Mouse (Mus musculus): ENCODE measurements around the gene Fbxo47. TPM values are rescaled to one million over a fixed set of nuclear protein-coding genes. Genes with fewer than 3 reads are reported as not detected.

The Fbxo47 gene
- polyA plus RNA-seq, 1 experiment from 2014 or later: 0.47 TPM

DNA sequence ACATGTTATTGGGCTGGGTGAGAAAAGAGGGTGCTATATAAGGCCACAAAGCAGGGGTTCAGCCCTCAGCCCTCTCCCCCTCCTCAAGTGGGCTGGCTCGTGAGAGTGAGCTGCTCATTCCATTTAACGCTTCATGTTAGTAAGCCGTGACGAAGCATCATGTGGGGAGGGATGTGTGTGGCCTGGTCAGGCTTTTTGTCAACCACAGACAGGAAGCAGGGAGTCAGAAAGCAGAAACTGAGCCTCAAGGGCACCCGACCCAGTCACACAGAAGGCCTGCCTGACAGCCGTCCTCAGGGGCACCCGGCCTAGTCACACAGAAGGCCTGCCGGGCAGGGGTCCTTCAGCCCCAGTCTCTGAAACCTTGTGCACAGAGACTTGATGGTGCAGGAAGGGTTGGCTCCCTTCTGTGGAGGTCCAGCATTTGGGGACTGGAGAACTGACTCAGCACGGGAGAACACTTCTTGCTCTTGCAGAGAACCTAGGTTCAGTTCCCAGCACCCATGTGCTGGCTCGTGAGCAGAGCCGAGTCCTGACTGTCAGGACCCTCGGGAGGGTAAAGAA is 54.0 kb downstream of the Fbxo47 start:
- 77% methylated on average over 12 of the region's 12 CpGs for WGBS
- H3K9ac ChIP-seq (ENCODE audit: low read depth, low read length): no peak overlapping the region
- H3K9me3 ChIP-seq (ENCODE audit: control insufficient read depth, low read length): no peaks in the 10 kb centered on the region
- 0 out of 2 replicates have a peak overlapping the region, but pooled peaks have one; percentile 8 for H3K27ac ChIP-seq (ENCODE audit: low read depth, low read length)
- no peak overlapping the region for H3K4me2 ChIP-seq (replicated peaks; ENCODE audit: low read depth, low read length)
- H3K36me3 ChIP-seq (ENCODE audit: control insufficient read depth, insufficient read depth, low read length): peaks cover 49% of the 10 kb centered on the region
- H3K4me3 ChIP-seq (ENCODE audit: low read length): no peak overlapping the region
- no peaks in the 10 kb centered on the region for H3K4me1 ChIP-seq (ENCODE audit: control insufficient read depth, insufficient read depth, low read length)
- ATAC-seq (ENCODE audit: low FRiP score, low TSS enrichment): no peak
- H3K27me3 ChIP-seq (ENCODE audit: control insufficient read depth, insufficient read depth, low read length): no peaks in the 10 kb centered on the region

DNA sequence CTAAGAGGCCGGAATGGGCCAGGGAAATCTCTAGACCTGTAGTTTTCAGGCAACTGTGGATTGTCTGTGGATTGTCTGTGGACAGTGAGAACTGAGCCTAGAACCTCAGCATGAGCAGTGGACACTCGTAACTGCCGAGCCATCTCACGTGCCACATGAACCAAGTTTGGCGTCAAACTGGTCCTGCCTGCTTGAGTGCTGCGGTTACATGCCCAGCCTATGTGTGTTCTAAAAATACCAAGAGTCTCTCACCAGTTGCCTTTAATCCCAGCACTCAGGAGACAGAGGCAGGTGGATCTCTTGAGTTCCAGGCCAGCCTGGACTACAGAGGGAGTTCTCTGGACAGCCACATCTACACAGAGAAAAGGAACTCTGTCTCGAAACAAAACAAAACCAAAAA is 54.6 kb downstream of the Fbxo47 start:
- WGBS: 95% methylated on average over 7 of the region's 7 CpGs
- Histone ChIP-seq H3K4me1 (ENCODE audit: control insufficient read depth, insufficient read depth, low read length) (no peaks in the 10 kb centered on the region), H3K9ac (ENCODE audit: low read depth, low read length) (no peak overlapping the region), H3K27me3 (ENCODE audit: control insufficient read depth, insufficient read depth, low read length) (no peaks in the 10 kb centered on the region), H3K9me3 (ENCODE audit: control insufficient read depth, low read length) (no peaks in the 10 kb centered on the region), H3K27ac (ENCODE audit: low read depth, low read length) (no peak overlapping the region), H3K36me3 (ENCODE audit: control insufficient read depth, insufficient read depth, low read length) (peaks cover 49% of the 10 kb centered on the region), H3K4me2 (replicated peaks; ENCODE audit: low read depth, low read length) (no peak overlapping the region), H3K4me3 (ENCODE audit: low read length) (no peak overlapping the region)
- ATAC-seq (ENCODE audit: low FRiP score, low TSS enrichment): no peak

DNA sequence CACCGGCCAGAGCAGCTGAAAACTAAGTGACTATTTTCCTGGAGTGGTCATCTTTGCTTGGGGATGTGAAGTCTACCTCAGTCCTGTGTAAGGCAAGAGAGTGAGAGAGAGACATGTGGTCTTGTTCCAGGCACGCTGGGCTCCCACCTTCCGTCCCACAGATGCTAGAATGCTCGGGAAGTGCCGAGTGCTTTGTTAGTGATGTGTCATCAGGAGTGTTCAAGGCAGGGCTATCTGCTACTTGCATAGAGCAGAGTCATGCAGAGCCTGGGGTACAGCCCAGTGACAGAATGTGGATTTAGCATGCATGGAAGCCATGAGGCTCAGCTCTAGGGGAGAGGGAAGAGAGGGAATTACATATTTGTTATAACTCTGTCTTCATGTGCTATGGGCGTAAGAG is 56.3 kb downstream of the Fbxo47 start:
- Histone ChIP-seq H3K4me2 (replicated peaks; ENCODE audit: low read depth, low read length) (no peak overlapping the region), H3K27me3 (ENCODE audit: control insufficient read depth, insufficient read depth, low read length) (no peaks in the 10 kb centered on the region), H3K9ac (ENCODE audit: low read depth, low read length) (no peak overlapping the region), H3K27ac (ENCODE audit: low read depth, low read length) (no peak overlapping the region), H3K9me3 (ENCODE audit: control insufficient read depth, low read length) (no peaks in the 10 kb centered on the region), H3K4me1 (ENCODE audit: control insufficient read depth, insufficient read depth, low read length) (0 out of 2 replicates have a peak, but pooled peaks cover 5% of the 10 kb centered on the region), H3K4me3 (ENCODE audit: low read length) (no peak overlapping the region), H3K36me3 (ENCODE audit: control insufficient read depth, insufficient read depth, low read length) (peaks cover 51% of the 10 kb centered on the region)
- WGBS: 90% methylated on average over 6 of the region's 6 CpGs
- no peak for ATAC-seq (ENCODE audit: low FRiP score, low TSS enrichment)

DNA sequence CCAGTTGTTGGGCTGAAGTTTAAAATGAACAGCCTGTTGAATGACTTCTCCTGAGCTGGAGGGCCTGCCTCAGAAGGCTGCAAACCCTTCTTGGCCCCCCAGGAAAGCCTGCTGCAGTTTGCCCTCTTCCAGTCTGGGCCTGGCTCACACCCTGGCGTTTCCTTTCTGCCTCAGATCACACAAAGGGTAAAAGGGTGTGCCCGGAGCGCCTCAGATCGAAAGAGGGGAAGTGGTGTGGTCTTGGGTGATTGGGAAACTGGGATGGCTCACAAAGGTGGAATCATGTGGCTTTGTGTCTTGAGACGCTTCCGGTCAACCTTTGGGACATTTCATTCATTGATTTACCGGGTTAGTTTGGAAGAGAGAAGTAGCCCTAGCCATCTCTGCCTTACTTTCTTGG is 57.5 kb downstream of the Fbxo47 start:
- H3K36me3 ChIP-seq (ENCODE audit: control insufficient read depth, insufficient read depth, low read length): peaks cover 52% of the 10 kb centered on the region
- ATAC-seq (ENCODE audit: low FRiP score, low TSS enrichment): no peak
- H3K4me1 ChIP-seq (ENCODE audit: control insufficient read depth, insufficient read depth, low read length): 0 out of 2 replicates have a peak, but pooled peaks cover 5% of the 10 kb centered on the region
- no peaks in the 10 kb centered on the region for H3K9me3 ChIP-seq (ENCODE audit: control insufficient read depth, low read length)
- WGBS: 63% methylated on average over 7 of the region's 7 CpGs
- no peak overlapping the region for H3K9ac ChIP-seq (ENCODE audit: low read depth, low read length)
- H3K27ac ChIP-seq (ENCODE audit: low read depth, low read length): no peak overlapping the region
- no peaks in the 10 kb centered on the region for H3K27me3 ChIP-seq (ENCODE audit: control insufficient read depth, insufficient read depth, low read length)
- no peak overlapping the region for H3K4me2 ChIP-seq (replicated peaks; ENCODE audit: low read depth, low read length)
- no peak overlapping the region for H3K4me3 ChIP-seq (ENCODE audit: low read length)

DNA sequence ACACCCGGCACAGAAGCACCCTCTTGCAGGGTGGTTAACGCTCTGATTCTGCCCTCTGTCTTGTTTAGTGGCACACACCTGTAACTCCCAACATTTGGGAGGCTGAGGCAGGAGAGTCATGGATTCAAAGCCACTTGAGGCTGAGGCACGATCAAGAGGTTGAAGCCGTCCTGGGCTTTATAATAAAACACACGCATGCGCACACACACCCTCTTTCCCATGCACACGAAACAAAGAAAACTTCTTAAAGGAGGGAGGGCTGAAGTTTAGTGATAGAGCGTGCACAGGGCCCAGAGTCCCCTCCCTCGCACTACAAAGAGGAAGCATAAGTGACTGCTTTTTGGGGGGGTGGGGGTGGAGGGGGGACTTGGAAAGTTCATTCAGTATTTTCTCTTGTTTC is 58.0 kb downstream of the Fbxo47 start:
- no peak overlapping the region for H3K4me3 ChIP-seq (ENCODE audit: low read length)
- no peak overlapping the region for H3K9ac ChIP-seq (ENCODE audit: low read depth, low read length)
- no peak for ATAC-seq (ENCODE audit: low FRiP score, low TSS enrichment)
- WGBS: 82% methylated on average over 9 of the region's 9 CpGs
- H3K4me2 ChIP-seq (replicated peaks; ENCODE audit: low read depth, low read length): no peak overlapping the region
- peaks cover 57% of the 10 kb centered on the region for H3K36me3 ChIP-seq (ENCODE audit: control insufficient read depth, insufficient read depth, low read length)
- no peak overlapping the region for H3K27ac ChIP-seq (ENCODE audit: low read depth, low read length)
- H3K9me3 ChIP-seq (ENCODE audit: control insufficient read depth, low read length): no peaks in the 10 kb centered on the region
- 0 out of 2 replicates have a peak, but pooled peaks cover 5% of the 10 kb centered on the region for H3K4me1 ChIP-seq (ENCODE audit: control insufficient read depth, insufficient read depth, low read length)
- H3K27me3 ChIP-seq (ENCODE audit: control insufficient read depth, insufficient read depth, low read length): no peaks in the 10 kb centered on the region

DNA sequence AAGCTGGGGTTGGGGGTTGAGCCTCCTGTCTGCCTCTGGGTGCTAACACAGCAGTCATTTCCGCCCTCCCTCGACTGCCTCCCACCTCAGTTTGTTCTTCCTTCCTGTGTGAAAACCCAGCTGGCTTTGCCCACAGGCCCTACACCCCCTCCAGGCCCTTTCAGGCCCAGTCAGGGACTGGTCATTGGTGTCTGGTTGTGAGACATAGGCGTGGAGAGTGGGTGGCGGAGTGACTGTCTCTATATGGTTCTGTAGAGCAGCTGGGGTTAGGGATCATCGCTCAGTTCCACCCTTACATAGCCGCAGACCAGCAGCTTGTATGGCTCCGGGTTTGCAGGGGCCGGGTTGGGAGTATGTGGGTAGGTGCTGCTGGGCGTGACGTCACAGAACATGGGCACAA is 58.7 kb downstream of the Fbxo47 start:
- no peak overlapping the region for H3K4me2 ChIP-seq (replicated peaks; ENCODE audit: low read depth, low read length)
- H3K27me3 ChIP-seq (ENCODE audit: control insufficient read depth, insufficient read depth, low read length): no peaks in the 10 kb centered on the region
- H3K9me3 ChIP-seq (ENCODE audit: control insufficient read depth, low read length): no peaks in the 10 kb centered on the region
- 71% methylated on average over 10 of the region's 10 CpGs for WGBS
- H3K4me1 ChIP-seq (ENCODE audit: control insufficient read depth, insufficient read depth, low read length): 0 out of 2 replicates have a peak, but pooled peaks cover 5% of the 10 kb centered on the region
- H3K36me3 ChIP-seq (ENCODE audit: control insufficient read depth, insufficient read depth, low read length): peaks cover 63% of the 10 kb centered on the region
- no peak for ATAC-seq (ENCODE audit: low FRiP score, low TSS enrichment)
- no peak overlapping the region for H3K9ac ChIP-seq (ENCODE audit: low read depth, low read length)
- no peak overlapping the region for H3K27ac ChIP-seq (ENCODE audit: low read depth, low read length)
- no peak overlapping the region for H3K4me3 ChIP-seq (ENCODE audit: low read length)

DNA sequence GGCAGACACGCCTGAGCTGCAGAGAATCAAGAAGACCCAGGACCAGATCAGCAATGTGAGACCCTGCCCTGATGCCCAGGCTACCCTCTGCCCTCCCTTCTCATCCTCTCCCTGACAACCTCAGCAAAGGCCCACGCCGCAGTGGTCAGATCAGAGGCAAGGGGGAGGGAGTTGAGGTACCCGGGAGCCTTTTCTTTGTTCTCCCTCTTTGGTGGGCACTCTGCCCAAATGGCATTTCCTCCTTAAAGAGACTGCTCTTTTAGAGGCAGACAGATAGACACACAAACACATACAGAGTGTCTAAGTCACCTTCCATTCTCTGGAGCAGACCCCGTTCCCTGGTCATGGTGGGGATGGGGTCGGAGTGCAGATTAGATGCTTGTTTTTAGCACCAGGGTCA is 59.1 kb downstream of the Fbxo47 start:
- 53% methylated on average over 6 of the region's 6 CpGs for WGBS
- Histone ChIP-seq H3K27me3 (ENCODE audit: control insufficient read depth, insufficient read depth, low read length) (no peaks in the 10 kb centered on the region), H3K4me2 (replicated peaks; ENCODE audit: low read depth, low read length) (no peak overlapping the region), H3K4me3 (ENCODE audit: low read length) (no peak overlapping the region), H3K27ac (ENCODE audit: low read depth, low read length) (no peak overlapping the region), H3K4me1 (ENCODE audit: control insufficient read depth, insufficient read depth, low read length) (0 out of 2 replicates have a peak, but pooled peaks cover 5% of the 10 kb centered on the region), H3K9ac (ENCODE audit: low read depth, low read length) (no peak overlapping the region), H3K36me3 (ENCODE audit: control insufficient read depth, insufficient read depth, low read length) (peaks cover 61% of the 10 kb centered on the region), H3K9me3 (ENCODE audit: control insufficient read depth, low read length) (no peaks in the 10 kb centered on the region)
- no peak for ATAC-seq (ENCODE audit: low FRiP score, low TSS enrichment)

DNA sequence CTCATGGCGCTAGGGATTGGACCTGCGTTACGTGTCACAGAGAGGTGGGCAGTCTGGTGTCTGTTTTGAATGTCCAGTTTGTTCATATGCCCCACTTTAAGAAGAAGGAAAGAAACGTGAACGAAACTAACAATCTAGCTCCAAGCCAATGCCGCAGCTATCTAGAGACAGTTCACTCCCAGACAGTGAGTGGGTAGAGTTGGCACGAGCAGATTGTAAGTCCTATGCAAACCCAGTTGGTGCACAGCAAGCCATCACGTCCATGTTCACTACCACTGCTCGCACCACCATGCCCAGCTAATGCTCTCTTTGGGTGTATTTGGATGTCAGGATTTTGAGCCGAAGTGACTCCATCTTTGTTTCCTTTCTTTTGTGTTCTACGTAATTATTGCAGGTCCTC is 59.8 kb downstream of the Fbxo47 start:
- Histone ChIP-seq H3K27ac (ENCODE audit: low read depth, low read length) (no peak overlapping the region), H3K9me3 (ENCODE audit: control insufficient read depth, low read length) (no peaks in the 10 kb centered on the region), H3K4me1 (ENCODE audit: control insufficient read depth, insufficient read depth, low read length) (0 out of 2 replicates have a peak, but pooled peaks cover 10% of the 10 kb centered on the region), H3K4me2 (replicated peaks; ENCODE audit: low read depth, low read length) (no peak overlapping the region), H3K27me3 (ENCODE audit: control insufficient read depth, insufficient read depth, low read length) (no peaks in the 10 kb centered on the region), H3K36me3 (ENCODE audit: control insufficient read depth, insufficient read depth, low read length) (peaks cover 58% of the 10 kb centered on the region), H3K9ac (ENCODE audit: low read depth, low read length) (no peak overlapping the region), H3K4me3 (ENCODE audit: low read length) (no peak overlapping the region)
- WGBS: 92% methylated on average over 11 of the region's 11 CpGs
- no peak for ATAC-seq (ENCODE audit: low FRiP score, low TSS enrichment)

DNA sequence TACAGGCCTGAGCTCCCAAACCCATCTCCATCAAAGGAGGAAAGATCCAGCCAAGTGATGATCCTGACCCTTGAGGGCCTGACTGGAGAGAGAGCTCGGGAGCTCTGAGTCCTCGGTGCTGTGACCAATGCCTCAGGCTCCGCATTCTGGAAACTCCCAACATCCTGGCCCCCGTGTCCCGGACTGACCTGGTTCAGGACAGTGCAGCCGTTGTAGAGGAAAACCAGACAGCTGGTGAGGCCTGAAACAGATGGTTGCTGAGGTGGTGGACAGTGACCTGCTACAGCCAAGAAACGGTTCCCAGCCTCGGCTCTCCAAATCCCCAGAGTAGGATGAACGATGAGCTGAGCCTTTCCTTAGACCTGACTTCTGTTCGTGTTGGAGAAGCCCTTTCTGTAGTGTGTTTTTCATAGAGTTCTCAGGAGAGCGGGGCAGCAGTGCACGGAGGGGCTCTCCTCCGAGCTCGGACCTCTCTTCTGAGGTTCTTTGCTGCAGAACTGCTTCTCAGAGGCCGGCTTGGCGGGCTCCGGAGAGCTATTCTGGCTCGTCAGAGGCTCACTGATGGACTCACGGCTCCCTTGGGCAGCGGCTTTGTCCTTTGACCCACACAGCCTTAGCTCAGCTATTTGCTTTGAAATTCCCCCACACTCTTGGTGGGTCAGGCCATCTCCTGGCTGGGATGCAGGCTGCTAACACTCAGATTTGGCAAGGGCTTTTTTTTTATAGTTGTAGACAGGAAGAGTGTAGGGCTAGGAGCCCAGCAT is 60.9 kb downstream of the Fbxo47 start:
- Histone ChIP-seq H3K4me3 (ENCODE audit: low read length) (no peak overlapping the region), H3K9me3 (ENCODE audit: control insufficient read depth, low read length) (no peaks in the 10 kb centered on the region), H3K4me1 (ENCODE audit: control insufficient read depth, insufficient read depth, low read length) (peaks cover 20% of the 10 kb centered on the region), H3K36me3 (ENCODE audit: control insufficient read depth, insufficient read depth, low read length) (peaks cover 61% of the 10 kb centered on the region), H3K4me2 (replicated peaks; ENCODE audit: low read depth, low read length) (no peak overlapping the region), H3K9ac (ENCODE audit: low read depth, low read length) (no peak overlapping the region), H3K27ac (ENCODE audit: low read depth, low read length) (no peak overlapping the region), H3K27me3 (ENCODE audit: control insufficient read depth, insufficient read depth, low read length) (no peaks in the 10 kb centered on the region)
- WGBS: 58% methylated on average over 20 of the region's 20 CpGs
- ATAC-seq (ENCODE audit: low FRiP score, low TSS enrichment): no peak

Data from kidney, embryonic 14.5 days (tissue).